Mouse (Mus musculus): ENCODE data around the gene Tgfb1i1. TPM values are rescaled to one million over a fixed set of nuclear protein-coding genes. Genes with fewer than 3 reads are reported as not detected.

Gene Tgfb1i1
- total RNA-seq (2012; rRNA removed) (0.17 TPM in 1 of 2 replicates, not detected in the other), total RNA-seq (2014; rRNA removed) (not detected in 2 replicates), polyA plus RNA-seq (2012; ENCODE audit: insufficient read length, low read depth) (0.36 and 0.55 TPM in 2 replicates)

DNA sequence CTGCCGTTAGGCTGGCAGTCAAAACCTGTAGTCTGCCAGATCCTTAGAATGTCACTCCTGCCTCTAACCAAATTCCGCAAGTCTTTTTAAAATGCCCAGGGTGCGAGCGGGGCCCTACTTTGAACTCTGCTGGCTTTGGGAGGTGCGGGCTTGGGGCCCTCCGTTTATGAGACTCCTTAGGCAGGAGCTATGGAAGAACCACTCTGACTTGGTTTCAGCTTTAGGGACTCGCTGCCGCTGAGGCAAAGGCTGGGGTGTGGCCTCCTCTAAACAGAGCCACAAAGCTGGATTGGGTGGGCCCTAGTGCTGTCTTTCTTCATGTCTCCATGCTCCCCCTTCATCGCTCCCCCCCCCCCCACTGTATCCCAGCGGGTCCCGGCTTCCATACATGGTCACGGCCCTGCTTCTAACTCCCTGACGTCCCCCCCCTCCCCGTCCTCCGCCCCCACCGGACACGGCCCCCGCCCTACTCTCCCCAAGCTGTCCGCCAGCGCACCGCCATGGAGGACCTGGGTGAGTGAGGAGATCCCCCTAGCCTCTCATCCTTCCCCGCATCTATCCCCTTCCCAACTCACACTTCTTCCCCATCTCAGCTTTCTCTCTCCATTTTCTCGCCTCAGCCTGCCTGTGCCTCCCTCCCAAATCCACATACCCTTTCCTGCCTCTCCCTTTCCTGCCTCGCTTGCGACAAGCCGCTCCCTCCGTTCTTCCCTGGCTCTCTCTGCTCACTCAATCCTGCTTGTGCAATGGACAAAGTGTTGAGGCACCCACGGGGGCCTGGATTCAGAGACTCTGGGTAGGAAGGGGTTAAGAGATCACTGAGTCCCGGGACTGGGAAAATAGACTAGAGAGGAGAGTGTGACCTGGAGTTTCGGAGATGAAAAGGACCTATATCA lies at the start of gene Tgfb1i1:
Gene Tgfb1i1 (plus strand): TSS at position 317 of the 896 bp plus-strand sequence.
- no peaks in the 10 kb centered on the region for H3K4me1 ChIP-seq (ENCODE audit: control insufficient read depth in 1 of 2, insufficient read depth in 2 of 2)
- no peaks in the 10 kb centered on the region for H3K79me2 ChIP-seq (replicated peaks; ENCODE audit: control insufficient read depth, extremely low read depth, insufficient read depth, poor library complexity, severe bottlenecking)
- H3K9ac ChIP-seq (ENCODE audit: insufficient read depth, low read depth) = no peak within 1 kb of the TSS
- H3K27ac ChIP-seq (ENCODE audit: insufficient read depth, low read depth) = no peak within 1 kb of the TSS
- H3K4me2 ChIP-seq (ENCODE audit: insufficient read depth, low read depth, poor library complexity, severe bottlenecking) = no peak within 1 kb of the TSS
- TF ChIP-seq SIN3A (IDR thresholded peaks at IDR 0.05; ENCODE audit: low read length) = no peak
- no peak for TF ChIP-seq MAX (IDR thresholded peaks at IDR 0.05; ENCODE audit: low read length)
- TF ChIP-seq E2F4 (IDR thresholded peaks at IDR 0.05; ENCODE audit: insufficient replicate concordance, low read depth, low read length) = no peak
- DNase-seq (ENCODE audit: extremely low read depth) = no peak
- in situ Hi-C loops (cut with MboI; ENCODE audit: low pct_ligation_motif_present, low pct_unique_long_range_greater_than_20kb, low sequenced_read_pairs) = no loop called here
- dilution Hi-C loops (cut with MboI; ENCODE audit: extremely low pct_ligation_motif_present, extremely low pct_unique_long_range_greater_than_20kb, low sequenced_read_pairs) = no loop called here
- no peaks in the 10 kb centered on the region for H3K27me3 ChIP-seq (replicated peaks)
- H3K4me3 ChIP-seq (replicated peaks in 1 of 3; ENCODE audit: low read depth in 2 of 3, low read length in 2 of 3, poor library complexity in 1 of 3) = no peak within 1 kb of the TSS
- H3K9me3 ChIP-seq (replicated peaks; ENCODE audit: low read length) = no peaks in the 10 kb centered on the region
- H3K36me3 ChIP-seq (replicated peaks in 1 of 2; ENCODE audit: control insufficient read depth in 1 of 2, insufficient read depth in 1 of 2, low read length in 1 of 2) = peaks cover 30 to 46% of the 10 kb centered on the region in 2 experiments

DNA sequence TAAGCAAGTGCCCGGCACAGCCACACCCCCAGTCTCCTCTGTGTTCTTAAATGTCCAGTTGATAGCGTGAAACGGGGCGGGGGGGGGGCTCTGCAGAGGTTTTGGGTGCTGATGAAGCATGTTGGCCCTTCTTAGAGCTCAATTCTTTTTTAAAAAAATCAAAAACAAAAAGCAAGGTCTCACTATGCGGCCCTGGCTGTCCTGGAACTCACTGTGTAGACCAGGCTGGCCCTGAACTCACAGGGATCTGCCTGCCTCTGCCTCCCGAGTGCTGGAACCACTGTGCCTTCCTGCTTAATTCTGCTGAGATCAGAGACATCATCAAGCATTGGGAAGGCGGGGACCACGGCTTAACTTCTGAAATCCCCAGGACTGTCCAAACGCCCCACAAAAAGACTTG lies 45.0 kb upstream of the Tgfb1i1 start:
- Histone ChIP-seq H3K9ac (ENCODE audit: insufficient read depth, low read depth) (no peak overlapping the region), H3K36me3 (replicated peaks in 1 of 2; ENCODE audit: control insufficient read depth in 1 of 2, insufficient read depth in 1 of 2, low read length in 1 of 2) (no peaks in the 10 kb centered on the region), H3K4me3 (replicated peaks in 1 of 3; ENCODE audit: low read depth in 2 of 3, low read length in 2 of 3, poor library complexity in 1 of 3) (no peak overlapping the region), H3K27me3 (replicated peaks) (peaks cover 27% of the 10 kb centered on the region), H3K27ac (ENCODE audit: insufficient read depth, low read depth) (no peak overlapping the region), H3K79me2 (replicated peaks; ENCODE audit: control insufficient read depth, extremely low read depth, insufficient read depth, poor library complexity, severe bottlenecking) (no peaks in the 10 kb centered on the region), H3K9me3 (replicated peaks; ENCODE audit: low read length) (peaks cover 4% of the 10 kb centered on the region), H3K4me1 (ENCODE audit: control insufficient read depth in 1 of 2, insufficient read depth in 2 of 2) (no peaks in the 10 kb centered on the region; a peak in 1 of 4 replicates), H3K4me2 (ENCODE audit: insufficient read depth, low read depth, poor library complexity, severe bottlenecking) (no peak overlapping the region)
- no peak for TF ChIP-seq CTCF (conservative IDR thresholded peaks at IDR 0.05 in 1 of 2, IDR thresholded peaks at IDR 0.05 in 1 of 2; ENCODE audit: low read depth in 2 of 2, low read length in 2 of 2)
- no peak for TF ChIP-seq EP300 (IDR thresholded peaks at IDR 0.05; ENCODE audit: low read length)
- TF ChIP-seq MAX (IDR thresholded peaks at IDR 0.05; ENCODE audit: low read length) = no peak
- no peak for TF ChIP-seq RAD21 (IDR thresholded peaks at IDR 0.05; ENCODE audit: low read depth, low read length)
- TF ChIP-seq MEF2A (IDR thresholded peaks at IDR 0.05; ENCODE audit: borderline replicate concordance, low read depth, low read length) = no peak
- no peak for TF ChIP-seq HCFC1 (IDR thresholded peaks at IDR 0.05; ENCODE audit: low read depth, low read length)
- no peak for TF ChIP-seq TBP (conservative IDR thresholded peaks at IDR 0.05; ENCODE audit: low read depth, low read length)
- no peak for TF ChIP-seq PAX5 (IDR thresholded peaks at IDR 0.05; ENCODE audit: low read length)
- no peak for TF ChIP-seq ZNF384 (IDR thresholded peaks at IDR 0.05; ENCODE audit: low read depth, low read length)
- TF ChIP-seq MAFK (IDR thresholded peaks at IDR 0.05; ENCODE audit: insufficient replicate concordance, low read length) = no peak
- TF ChIP-seq CHD1 (IDR thresholded peaks at IDR 0.05; ENCODE audit: low read depth, low read length) = no peak
- TF ChIP-seq NELFE (IDR thresholded peaks at IDR 0.05; ENCODE audit: low read depth, low read length) = no peak
- no peak for TF ChIP-seq ZMIZ1 (IDR thresholded peaks at IDR 0.05; ENCODE audit: low read depth, low read length)
- TF ChIP-seq POLR2A (IDR thresholded peaks at IDR 0.05; ENCODE audit: low read depth, low read length) = no peak
- TF ChIP-seq GABPA (IDR thresholded peaks at IDR 0.05; ENCODE audit: insufficient replicate concordance, low read depth, low read length) = no peak
- no peak for TF ChIP-seq SMC3 (IDR thresholded peaks at IDR 0.05; ENCODE audit: low read depth, low read length)
- no peak for DNase-seq (ENCODE audit: extremely low read depth)
- in situ Hi-C loops (cut with MboI; ENCODE audit: low pct_ligation_motif_present, low pct_unique_long_range_greater_than_20kb, low sequenced_read_pairs) = loop anchor here (10.0 kb wide), 1 partner anchor 207 kb away; the partner anchor contains the start of gene Pycard
- dilution Hi-C loops (cut with MboI; ENCODE audit: extremely low pct_ligation_motif_present, extremely low pct_unique_long_range_greater_than_20kb, low sequenced_read_pairs) = no loop called here

Measured in CH12.LX (cell line).